Mouse (Mus musculus) CH12.LX (cell line): ENCODE results near the gene Tank. TPM values are rescaled to one million over a fixed set of nuclear protein-coding genes. Genes with fewer than 3 reads are reported as not detected.

Experiments
- DNase-seq: peaks from one replicate; pipeline ENCODE4 v3.0.0-alpha.2; 2013; ENCODE audit errors: extremely low read depth
- H3K27ac ChIP-seq: 2 replicates; pipeline ENCODE4 v1.5.1; 2012; ENCODE audit warnings: low read depth, mild to moderate bottlenecking, control low read depth, moderate library complexity; ENCODE audit not compliant: insufficient read depth
- H3K27me3 ChIP-seq: replicated peaks from 2 replicates; pipeline ENCODE3; 2012; ENCODE audit warnings: inconsistent platforms
- H3K36me3 ChIP-seq, 2 experiments: replicated peaks in 1 of 2; 2 replicates each; pipeline versions ENCODE3 to v1.6.1; 2012; ENCODE audit warnings: inconsistent platforms in 1 of 2, low read length in 1 of 2, mild to moderate bottlenecking in 1 of 2, mixed read lengths in 1 of 2, moderate library complexity in 1 of 2; ENCODE audit not compliant: control insufficient read depth in 1 of 2, insufficient read depth in 1 of 2
- H3K4me1 ChIP-seq, 2 experiments: 2 replicates each; pipeline ENCODE4 v1.6.1; 2012; ENCODE audit warnings: inconsistent platforms in 1 of 2, moderate library complexity in 1 of 2; ENCODE audit not compliant: insufficient read depth in 2 of 2, control insufficient read depth in 1 of 2
- H3K4me2 ChIP-seq: 2 replicates; pipeline ENCODE4 v1.6.1; 2012; ENCODE audit warnings: low read depth, mild to moderate bottlenecking, control low read depth; ENCODE audit not compliant: poor library complexity, insufficient read depth, severe bottlenecking
- H3K4me3 ChIP-seq, 3 experiments: fragments of 150-350 bp in 1 of 3; sonication (generic) in 1 of 3; replicated peaks in 1 of 3; 2 replicates each; pipeline versions ENCODE3 to v1.5.1; 2011 to 2012; ENCODE audit warnings: low read depth in 2 of 3, low read length in 2 of 3, mild to moderate bottlenecking in 2 of 3, moderate library complexity in 2 of 3, control low read depth in 1 of 3, improper control_type of control experiment in 1 of 3, inconsistent platforms in 1 of 3, mixed read lengths in 1 of 3; ENCODE audit not compliant: poor library complexity in 1 of 3
- H3K79me2 ChIP-seq: replicated peaks from 2 replicates; pipeline ENCODE4 v1.6.1; 2012; ENCODE audit warnings: mild to moderate bottlenecking, moderate library complexity; ENCODE audit not compliant: control insufficient read depth, poor library complexity, insufficient read depth, severe bottlenecking; ENCODE audit errors: extremely low read depth
- H3K9ac ChIP-seq: 2 replicates; pipeline ENCODE4 v1.6.1; 2012; ENCODE audit warnings: low read depth, mild to moderate bottlenecking, control low read depth, moderate library complexity; ENCODE audit not compliant: insufficient read depth
- H3K9me3 ChIP-seq: replicated peaks from 2 replicates; pipeline ENCODE3; 2012; ENCODE audit warnings: low read length, inconsistent platforms, mixed read lengths
- BHLHE40 ChIP-seq: IDR thresholded peaks from 2 replicates; pipeline ENCODE4 v1.6.1; 2011; ENCODE audit warnings: mild to moderate bottlenecking, low read depth, low read length, improper control_type of control experiment
- CHD1 ChIP-seq: IDR thresholded peaks from 2 replicates; pipeline ENCODE4 v1.6.1; 2012; ENCODE audit warnings: low read depth, low read length, improper control_type of control experiment, inconsistent platforms
- E2F4 ChIP-seq: IDR thresholded peaks from 2 replicates; pipeline ENCODE4 v1.6.1; 2011; ENCODE audit warnings: low read depth, low read length, improper control_type of control experiment; ENCODE audit not compliant: insufficient replicate concordance
- EP300 ChIP-seq: IDR thresholded peaks from 2 replicates; pipeline ENCODE4 v1.6.1; 2011; ENCODE audit warnings: low read length, improper control_type of control experiment
- ETS1 ChIP-seq: conservative IDR thresholded peaks from 2 replicates; pipeline ENCODE4 v1.6.1; 2012; ENCODE audit warnings: low read depth, mild to moderate bottlenecking, inconsistent platforms, low read length, improper control_type of control experiment, moderate library complexity
- IRF4 ChIP-seq: IDR thresholded peaks from 2 replicates; pipeline ENCODE4 v1.6.1; 2014; ENCODE audit warnings: low read depth, mild to moderate bottlenecking, inconsistent platforms, low read length, improper control_type of control experiment
- JUN ChIP-seq: IDR thresholded peaks from 2 replicates; pipeline ENCODE4 v1.6.1; 2011; ENCODE audit warnings: low read depth, mild to moderate bottlenecking, low read length, improper control_type of control experiment, moderate library complexity; ENCODE audit not compliant: insufficient read depth
- JUND ChIP-seq: conservative IDR thresholded peaks from 2 replicates; pipeline ENCODE4 v1.6.1; 2011; ENCODE audit warnings: low read depth, low read length, improper control_type of control experiment
- MAX ChIP-seq: IDR thresholded peaks from 2 replicates; pipeline ENCODE4 v1.6.1; 2011; ENCODE audit warnings: low read length, improper control_type of control experiment
- MAZ ChIP-seq: IDR thresholded peaks from 2 replicates; pipeline ENCODE4 v1.6.1; 2012; ENCODE audit warnings: low read depth, mild to moderate bottlenecking, inconsistent platforms, low read length, improper control_type of control experiment, moderate library complexity
- MEF2A ChIP-seq: IDR thresholded peaks from 2 replicates; pipeline ENCODE4 v1.6.1; 2014; ENCODE audit warnings: low read depth, mild to moderate bottlenecking, inconsistent platforms, low read length, improper control_type of control experiment, borderline replicate concordance
- NRF1 ChIP-seq: IDR thresholded peaks from 2 replicates; pipeline ENCODE4 v1.6.1; 2014; ENCODE audit warnings: low read depth, mild to moderate bottlenecking, inconsistent platforms, low read length, improper control_type of control experiment, moderate library complexity
- PAX5 ChIP-seq: IDR thresholded peaks from 2 replicates; pipeline ENCODE4 v1.6.1; 2012; ENCODE audit warnings: low read length, inconsistent platforms, mixed read lengths
- POLR2A ChIP-seq: IDR thresholded peaks from 2 replicates; pipeline ENCODE4 v1.6.1; 2011; ENCODE audit warnings: low read depth, mild to moderate bottlenecking, improper control_type of control experiment, low read length
- SIN3A ChIP-seq: IDR thresholded peaks from 2 replicates; pipeline ENCODE4 v1.6.1; 2012; ENCODE audit warnings: low read length, improper control_type of control experiment, inconsistent platforms
- TBP ChIP-seq: conservative IDR thresholded peaks from 2 replicates; pipeline ENCODE4 v1.6.1; 2011; ENCODE audit warnings: low read depth, low read length, improper control_type of control experiment
- USF1 ChIP-seq: IDR thresholded peaks from 2 replicates; pipeline ENCODE4 v1.6.1; 2014; ENCODE audit warnings: low read depth, mild to moderate bottlenecking, inconsistent platforms, low read length, improper control_type of control experiment
- ZKSCAN1 ChIP-seq: IDR thresholded peaks from 2 replicates; pipeline ENCODE4 v1.6.1; 2012; ENCODE audit warnings: low read depth, inconsistent platforms, low read length, improper control_type of control experiment, borderline replicate concordance
- ZNF384 ChIP-seq: IDR thresholded peaks from 2 replicates; pipeline ENCODE4 v1.6.1; 2012; ENCODE audit warnings: low read depth, low read length, improper control_type of control experiment, inconsistent platforms
- dilution Hi-C: fragments of 300-500 bp; cut with MboI; formaldehyde crosslinking; loops from 2 replicates; pipeline ENCODE4 v1.14.3; 2020; ENCODE audit warnings: low sequenced_read_pairs; ENCODE audit not compliant: extremely low pct_unique_long_range_greater_than_20kb, extremely low pct_ligation_motif_present
- in situ Hi-C: fragments of 300-500 bp; cut with MboI; formaldehyde crosslinking; loops from 3 replicates; pipeline ENCODE4 v1.14.3; 2019; ENCODE audit warnings: low sequenced_read_pairs, low pct_ligation_motif_present, low pct_unique_long_range_greater_than_20kb, mixed read lengths
- polyA plus RNA-seq: library from polyadenylated mRNA; unstranded; fragments of >175 nt; gene quantifications from 2 replicates; pipeline ENCODE4 v1.2.1, GENCODE M21; 2012; ENCODE audit warnings: low read depth; ENCODE audit not compliant: insufficient read length
- total RNA-seq, 2 experiments: library from RNA; depleted of rRNA; stranded (reverse); fragments of 300-350 nt in 1 of 2; fragments of >200 nt in 1 of 2; gene quantifications; 2 replicates each; pipeline ENCODE4 v1.2.3; 2012 to 2014

The Tank gene
- total and polyA plus RNA-seq, 3 experiments, result 45.7 to 152 (median 68.7) TPM

GRCm38 (mm10) chr2:61561058-61561457 lies 17.3 kb upstream of the Tank start:
- Histone ChIP-seq H3K4me2 (no peak overlapping the region), H3K27ac (no peak overlapping the region), H3K9ac (no peak overlapping the region), H3K27me3 (no peaks in the 10 kb centered on the region), H3K4me3 (no peak overlapping the region), H3K4me1 (peaks cover 0 to 13% of the 10 kb centered on the region in 2 experiments; a peak in 2 of 4 replicates), H3K9me3 (peaks cover 5% of the 10 kb centered on the region), H3K79me2 (no peaks in the 10 kb centered on the region), H3K36me3 (no peaks in the 10 kb centered on the region)
- dilution Hi-C loops, result no loop called here
- in situ Hi-C loops, result no loop called here
- TF ChIP-seq SIN3A (no peak), PAX5 (no peak), BHLHE40 (peak; percentile 79), POLR2A (no peak), E2F4 (no peak)
- no peak for DNase-seq

GRCm38 (mm10) chr2:61563202-61563601 lies 15.2 kb upstream of the Tank start:
- Histone ChIP-seq H3K27ac (no peak overlapping the region), H3K9me3 (peaks cover 5% of the 10 kb centered on the region), H3K36me3 (no peaks in the 10 kb centered on the region), H3K9ac (peak overlapping the region; percentile 53; the same call in 1 of the 2 replicates), H3K27me3 (no peaks in the 10 kb centered on the region), H3K4me2 (no peak overlapping the region), H3K4me1 (peaks cover 2 to 21% of the 10 kb centered on the region in 2 experiments; a peak in 2 of 4 replicates), H3K79me2 (no peaks in the 10 kb centered on the region), H3K4me3 (no peak overlapping the region)
- in situ Hi-C loops (no loop called here), dilution Hi-C loops (no loop called here)
- DNase-seq, result peak; percentile 56
- TF ChIP-seq JUN, result peak; percentile 45; the same call in 1 of the 2 replicates
- no peak for TF ChIP-seq TBP
- TF ChIP-seq MAX, result peak; percentile 59; the same call in 1 of the 2 replicates
- 0 out of 2 replicates have a peak, but pooled peaks have one; percentile 40 for TF ChIP-seq JUND
- no peak for TF ChIP-seq MEF2A
- no peak for TF ChIP-seq NRF1
- no peak for TF ChIP-seq CHD1
- no peak for TF ChIP-seq ZNF384
- TF ChIP-seq IRF4, result peak; percentile 16; the same call in 1 of the 2 replicates
- TF ChIP-seq ZKSCAN1, result no peak
- peak; percentile 47; the same call in 1 of the 2 replicates for TF ChIP-seq EP300
- TF ChIP-seq USF1, result no peak
- TF ChIP-seq ETS1, result peak; percentile 42; the same call in 1 of the 2 replicates
- no peak for TF ChIP-seq MAZ
- peak; percentile 85 for TF ChIP-seq BHLHE40
